Mouse (Mus musculus) brain, adult 2 months (tissue): ENCODE measurements around the gene Zfr2.

Experiments used
- DNase-seq: peaks from one replicate; pipeline ENCODE4 v3.0.0; 2011; ENCODE audit warnings: low read depth, low spot score

Zfr2 gene

GRCm38 (mm10) chr10:81247804-81248203 lies 14.8 kb downstream of the Zfr2 start:
- no peak for DNase-seq

- DNase-seq, result no peak
Measured at GRCm38 (mm10) chr10:81249442-81249841, 16.5 kb downstream of the Zfr2 start.

- DNase-seq, result peak; percentile 94
Measured at GRCm38 (mm10) chr10:81252424-81253419, 19.8 kb downstream of the Zfr2 start, which contains the start of gene Matk. TSS of gene Matk (plus strand) at chr10:81252935.

- DNase-seq, result no peak
Measured at GRCm38 (mm10) chr10:81254886-81255285, 21.9 kb downstream of the Zfr2 start.

GRCm38 (mm10) chr10:81257158-81258039 lies 24.4 kb downstream of the Zfr2 start:
- DNase-seq, result peak; percentile 75

- peak; percentile 47 for DNase-seq
Measured at GRCm38 (mm10) chr10:81259225-81259884, 26.4 kb downstream of the Zfr2 start.

DNA sequence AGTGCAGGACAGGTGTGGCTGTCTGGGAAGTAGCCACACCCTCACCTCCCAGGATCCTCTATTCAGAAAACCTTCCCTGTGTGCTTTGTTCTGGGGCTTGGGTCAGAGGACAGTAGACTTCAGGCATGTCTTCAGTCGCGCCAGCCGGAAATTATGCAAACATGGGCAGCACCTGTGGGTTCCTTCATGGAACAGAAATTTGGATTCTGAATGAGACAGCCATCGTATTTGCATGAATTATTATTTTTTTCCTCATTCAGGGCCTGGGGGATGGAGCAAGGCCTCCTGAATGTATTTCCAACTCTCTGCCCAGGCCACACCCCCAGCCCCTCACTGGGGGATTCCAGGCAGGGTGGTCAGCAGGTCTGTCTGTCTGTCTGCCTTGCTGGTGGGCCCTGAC lies 28.1 kb downstream of the Zfr2 start:
- DNase-seq, result no peak

DNA sequence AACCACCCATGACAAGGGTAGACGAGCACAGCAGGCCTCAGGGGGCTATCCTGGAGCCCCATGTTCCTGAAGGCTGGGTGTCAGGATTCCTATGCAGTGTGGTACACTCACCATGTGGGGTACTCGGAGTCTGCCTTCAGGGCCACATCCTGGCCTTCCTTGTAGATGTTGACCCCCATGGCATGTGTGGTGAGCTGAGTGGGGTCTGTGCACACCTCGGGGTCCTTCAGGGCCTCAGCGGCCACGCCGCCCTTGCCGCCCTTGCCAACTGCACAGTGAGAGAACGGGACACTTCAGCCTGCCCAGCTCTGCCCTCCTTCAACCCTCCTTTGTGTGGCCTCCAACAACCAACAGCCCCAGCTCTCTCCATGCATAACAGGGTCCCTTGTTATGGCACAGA lies 32.6 kb downstream of the Zfr2 start:
- no peak for DNase-seq

DNA sequence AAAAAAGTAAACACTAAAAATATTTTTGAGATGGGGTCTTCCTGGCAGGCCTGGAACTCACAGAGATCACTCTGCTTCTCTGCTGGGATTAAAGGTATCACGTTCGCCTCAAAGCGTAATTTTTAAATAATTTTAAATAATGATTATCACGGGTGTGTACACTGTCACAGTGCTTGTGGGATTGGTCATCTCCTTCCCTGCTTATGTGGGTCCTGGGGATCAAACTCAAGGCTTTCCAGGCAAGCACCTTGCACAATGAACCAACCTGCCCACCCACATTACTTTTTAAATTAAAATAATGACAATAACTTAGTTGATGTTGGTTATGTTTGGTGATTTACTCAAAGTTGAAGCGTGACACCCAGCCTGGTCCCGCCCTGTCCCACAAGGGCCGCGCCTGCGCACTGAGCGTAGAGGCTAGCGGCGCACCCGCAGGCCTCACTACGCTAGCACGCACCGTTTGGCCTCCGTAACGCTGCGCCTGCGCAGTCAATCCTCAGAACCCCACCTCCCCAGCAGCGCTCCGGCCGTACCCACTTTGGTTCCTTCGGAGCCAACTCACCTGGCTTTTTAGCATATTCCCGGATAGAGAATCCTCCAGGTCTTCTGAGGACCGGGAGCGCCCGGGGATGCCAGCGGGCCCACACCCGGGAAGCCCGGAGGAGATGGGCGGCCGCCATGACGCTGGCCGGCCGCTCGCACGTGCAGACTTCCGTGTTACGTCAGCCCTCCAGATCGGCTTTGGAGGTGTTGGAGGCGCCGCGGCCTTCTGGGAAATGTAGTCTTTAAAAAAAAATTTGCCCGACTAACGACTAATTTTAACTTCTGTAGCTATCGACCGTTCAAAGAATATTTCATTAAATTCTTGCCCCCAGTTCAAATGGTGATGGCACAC lies 33.5 kb downstream of the Zfr2 start, which contains the start of the genes Mrpl54 and Apba3:
Gene Mrpl54, minus strand, starts transcription at position 724 of the 895 bp plus-strand sequence.
Gene Apba3, plus strand, starts transcription at position 750 of the 895 bp plus-strand sequence.
- peak; percentile 97 for DNase-seq

GRCm38 (mm10) chr10:81268056-81268455 lies 35.1 kb downstream of the Zfr2 start:
- DNase-seq, result peak; percentile 97

GRCm38 (mm10) chr10:81268643-81269412 lies 35.9 kb downstream of the Zfr2 start:
- no peak for DNase-seq

- DNase-seq, result no peak
Measured at GRCm38 (mm10) chr10:81272356-81272755, 39.4 kb downstream of the Zfr2 start.

GRCm38 (mm10) chr10:81273842-81274241 lies 40.9 kb downstream of the Zfr2 start:
- DNase-seq, result no peak

- no peak for DNase-seq
Measured at GRCm38 (mm10) chr10:81277676-81278075, 44.7 kb downstream of the Zfr2 start.

GRCm38 (mm10) chr10:81279496-81279895 lies 46.5 kb downstream of the Zfr2 start:
- no peak for DNase-seq

GRCm38 (mm10) chr10:81284189-81284588 lies 51.2 kb downstream of the Zfr2 start:
- no peak for DNase-seq

- DNase-seq, result no peak
Measured at GRCm38 (mm10) chr10:81284719-81285118, 51.8 kb downstream of the Zfr2 start.

- peak; percentile 86 for DNase-seq
Measured at GRCm38 (mm10) chr10:81285694-81286450, 52.9 kb downstream of the Zfr2 start.

DNA sequence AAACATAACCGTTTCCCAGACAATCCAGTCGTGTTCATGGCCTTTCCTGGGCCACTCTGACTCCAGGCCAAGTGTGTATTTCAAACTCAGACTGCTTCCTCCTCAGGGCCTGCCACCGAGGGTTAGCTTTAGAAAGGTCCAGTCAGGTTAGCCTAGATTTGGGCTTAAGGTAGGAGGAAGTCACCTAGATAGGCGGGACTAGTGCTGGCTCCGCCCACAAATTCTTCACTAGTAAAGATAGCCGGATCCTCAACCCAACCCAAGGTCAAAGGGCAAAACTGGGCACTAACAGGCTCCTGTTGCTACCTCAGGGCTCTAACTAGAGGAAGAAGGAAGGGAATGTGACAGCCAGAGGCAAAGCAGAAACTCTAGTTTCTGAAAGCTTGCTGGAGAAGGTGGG lies 53.6 kb downstream of the Zfr2 start:
- no peak for DNase-seq
